9 mouse cellular contexts compared by ENCODE assay signal in the genomic region with DNA sequence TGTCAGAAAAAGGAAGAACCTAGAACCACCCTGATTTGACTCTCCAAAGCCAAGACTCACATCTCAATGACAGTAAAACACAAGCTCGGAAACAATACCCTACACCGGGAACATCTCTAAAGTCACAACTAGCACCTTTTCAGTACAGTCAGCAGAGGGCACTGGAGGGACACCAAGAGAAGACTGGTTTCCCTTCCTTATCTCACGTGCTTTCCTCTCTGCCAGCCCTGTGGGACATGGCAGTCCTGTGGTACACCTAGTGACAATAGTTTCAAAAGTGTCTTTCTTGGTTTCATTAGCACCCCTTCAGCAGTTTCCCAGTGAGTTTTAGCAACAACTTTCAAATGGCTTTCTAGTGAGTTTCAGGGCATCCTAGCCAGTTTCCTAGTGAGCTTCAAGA.
A peak's percentile ranks its signal among the peaks of the same experiment; 100 is the strongest.
DNase-seq lines count a peak whose midpoint lies in the region; ATAC-seq and TF ChIP-seq lines count a peak whose summit lies in the region.
"Had no signal": no experiment of that assay in that cellular context is flagged by ENCODE, and none has a peak within 500 bp of the region (broad histone marks: within the 10 kb centered on the region; RNA-seq: fewer than 3 reads in every experiment).

No protein-coding gene starts in this region.

- H3K27ac ChIP-seq in midbrain, embryonic 10.5 days (replicated peaks): no peak overlapping the region
- H3K27ac ChIP-seq in midbrain, embryonic 11.5 days (ENCODE audit: low read depth, low read length): no peak overlapping the region
- no peak overlapping the region for H3K27ac ChIP-seq in kidney, embryonic 14.5 days (ENCODE audit: low read depth, low read length)
- H3K27ac ChIP-seq in liver, embryonic 13.5 days: no peak overlapping the region
- no peak overlapping the region for H3K27ac ChIP-seq in small intestine, adult 2 months (ENCODE audit: insufficient read depth, low read depth, low read length)
- H3K27ac ChIP-seq: midbrain, embryonic 12.5 days had no signal

- peaks cover 99% of the 10 kb centered on the region for H3K27me3 ChIP-seq in midbrain, embryonic 10.5 days (ENCODE audit: low read depth, poor library complexity, severe bottlenecking)
- H3K27me3 ChIP-seq in midbrain, embryonic 11.5 days (ENCODE audit: control insufficient read depth, insufficient read depth, low read length): peaks cover 6% of the 10 kb centered on the region
- no peaks in the 10 kb centered on the region for H3K27me3 ChIP-seq in kidney, embryonic 14.5 days (ENCODE audit: control insufficient read depth, insufficient read depth, low read length)
- no peaks in the 10 kb centered on the region; the same call in 1 of the 2 replicates for H3K27me3 ChIP-seq in liver, embryonic 13.5 days
- no peaks in the 10 kb centered on the region for H3K27me3 ChIP-seq in small intestine, adult 2 months (ENCODE audit: control insufficient read depth, insufficient read depth, low read length)

- peak; percentile 14 for DNase-seq in midbrain, embryonic 10.5 days (ENCODE audit: low spot score)
- DNase-seq in midbrain, embryonic 11.5 days (ENCODE audit: low spot score, missing footprints): no peak
- peak; percentile 33 for DNase-seq in adrenal gland, adult 8-10 months
- DNase-seq in forelimb bud, embryonic 11.5 days (ENCODE audit: low read depth, low spot score): peak; percentile 7
- peak; percentile 15 for DNase-seq in liver, embryonic 13.5 days
- DNase-seq in neural tube, embryonic 10.5 days (ENCODE audit: extremely low spot score, low spot score): no peak

- H3K9ac ChIP-seq in midbrain, embryonic 11.5 days (ENCODE audit: low read length): no peak overlapping the region
- no peak overlapping the region for H3K9ac ChIP-seq in kidney, embryonic 14.5 days (ENCODE audit: low read depth, low read length)
- H3K9ac ChIP-seq in liver, embryonic 13.5 days: no peak overlapping the region
- H3K9ac ChIP-seq: midbrain, embryonic 12.5 days had no signal

- ATAC-seq in midbrain, embryonic 11.5 days (ENCODE audit: low FRiP score): no peak
- ATAC-seq in kidney, embryonic 14.5 days (ENCODE audit: low FRiP score, low TSS enrichment): peak; percentile 76; the same call in 1 of the 2 replicates
- no peak for ATAC-seq in liver, embryonic 13.5 days (ENCODE audit: low read depth)

- no peak overlapping the region for H3K4me3 ChIP-seq in midbrain, embryonic 10.5 days
- H3K4me3 ChIP-seq in midbrain, embryonic 11.5 days (ENCODE audit: low read depth, low read length): no peak overlapping the region
- no peak overlapping the region for H3K4me3 ChIP-seq in kidney, embryonic 14.5 days (ENCODE audit: low read length)
- no peak overlapping the region for H3K4me3 ChIP-seq in liver, embryonic 13.5 days (replicated peaks)
- H3K4me3 ChIP-seq in small intestine, adult 2 months (ENCODE audit: low read depth, low read length): no peak overlapping the region
- H3K4me3 ChIP-seq: midbrain, embryonic 12.5 days had no signal

- TF ChIP-seq POLR2A in small intestine, adult 2 months (IDR thresholded peaks at IDR 0.05; ENCODE audit: low read depth, low read length): no peak

- 27% methylated on average over 3 of the region's 3 CpGs for WGBS in midbrain, embryonic 10.5 days
- 30% methylated on average over 3 of the region's 3 CpGs for WGBS in midbrain, embryonic 11.5 days
- 32% methylated on average over 3 of the region's 3 CpGs for WGBS in kidney, embryonic 14.5 days
- 24% methylated on average over 3 of the region's 3 CpGs for WGBS in liver, embryonic 13.5 days (ENCODE audit: insufficient replicate concordance)
- WGBS in small intestine, adult 2 months: 7% methylated on average over 3 of the region's 3 CpGs

- H3K9me3 ChIP-seq in midbrain, embryonic 10.5 days (replicated peaks): no peaks in the 10 kb centered on the region
- no peaks in the 10 kb centered on the region for H3K9me3 ChIP-seq in midbrain, embryonic 11.5 days (ENCODE audit: control insufficient read depth, low read length)
- no peaks in the 10 kb centered on the region for H3K9me3 ChIP-seq in kidney, embryonic 14.5 days (ENCODE audit: control insufficient read depth, low read length)
- no peaks in the 10 kb centered on the region for H3K9me3 ChIP-seq in liver, embryonic 13.5 days (replicated peaks)
- H3K9me3 ChIP-seq: midbrain, embryonic 12.5 days had no signal

- H3K4me2 ChIP-seq in midbrain, embryonic 11.5 days: no peak overlapping the region
- H3K4me2 ChIP-seq in kidney, embryonic 14.5 days (replicated peaks; ENCODE audit: low read depth, low read length): no peak overlapping the region
- H3K4me2 ChIP-seq in liver, embryonic 13.5 days: no peak overlapping the region
- H3K4me2 ChIP-seq: midbrain, embryonic 12.5 days had no signal

- no peaks in the 10 kb centered on the region for H3K4me1 ChIP-seq in midbrain, embryonic 10.5 days
- no peaks in the 10 kb centered on the region for H3K4me1 ChIP-seq in midbrain, embryonic 11.5 days (ENCODE audit: control insufficient read depth, insufficient read depth, low read length)
- no peaks in the 10 kb centered on the region for H3K4me1 ChIP-seq in kidney, embryonic 14.5 days (ENCODE audit: control insufficient read depth, insufficient read depth, low read length)
- H3K4me1 ChIP-seq in liver, embryonic 13.5 days (replicated peaks): no peaks in the 10 kb centered on the region
- no peaks in the 10 kb centered on the region for H3K4me1 ChIP-seq in small intestine, adult 2 months (ENCODE audit: control insufficient read depth, insufficient read depth, insufficient read length, low read length)
- H3K4me1 ChIP-seq: midbrain, embryonic 12.5 days had no signal

- no peaks in the 10 kb centered on the region for H3K36me3 ChIP-seq in midbrain, embryonic 10.5 days
- no peaks in the 10 kb centered on the region for H3K36me3 ChIP-seq in midbrain, embryonic 11.5 days (ENCODE audit: control insufficient read depth, insufficient read depth, low read length)
- no peaks in the 10 kb centered on the region for H3K36me3 ChIP-seq in kidney, embryonic 14.5 days (ENCODE audit: control insufficient read depth, insufficient read depth, low read length)
- no peaks in the 10 kb centered on the region for H3K36me3 ChIP-seq in liver, embryonic 13.5 days
- H3K36me3 ChIP-seq in small intestine, adult 2 months (ENCODE audit: control insufficient read depth, insufficient read depth, low read length): no peaks in the 10 kb centered on the region
- H3K36me3 ChIP-seq: midbrain, embryonic 12.5 days had no signal

- peak; percentile 44; the same call in 1 of the 2 replicates for TF ChIP-seq CTCF in small intestine, adult 2 months (IDR thresholded peaks at IDR 0.05; ENCODE audit: extremely low read depth, insufficient read length, insufficient replicate concordance, low read depth, low read length)

Comparison
In these comparisons a context has a peak if more than half of its experiments do, and no peak if none do; other contexts are left out.
1. DNase-seq: peak in midbrain, embryonic 10.5 days (single experiment), adrenal gland, adult 8-10 months (single experiment), forelimb bud, embryonic 11.5 days (single experiment) and liver, embryonic 13.5 days (single experiment); none in midbrain, embryonic 11.5 days (single experiment) and neural tube, embryonic 10.5 days (single experiment).